Mouse (Mus musculus): Measurements from ENCODE around the gene Olfr823. TPM values are rescaled to one million over a fixed set of nuclear protein-coding genes. Genes with fewer than 3 reads are reported as not detected.
"Not testable (repeated sequence)": the region's sequence is repeated elsewhere in the genome, so short reads cannot be mapped to it uniquely, and the experiment has no call there.

Gene Olfr823
- polyA plus RNA-seq (2014; fragmentation: Nextera tagmentation; extraction: Ambion mirVana): not detected in 2 replicates

DNA sequence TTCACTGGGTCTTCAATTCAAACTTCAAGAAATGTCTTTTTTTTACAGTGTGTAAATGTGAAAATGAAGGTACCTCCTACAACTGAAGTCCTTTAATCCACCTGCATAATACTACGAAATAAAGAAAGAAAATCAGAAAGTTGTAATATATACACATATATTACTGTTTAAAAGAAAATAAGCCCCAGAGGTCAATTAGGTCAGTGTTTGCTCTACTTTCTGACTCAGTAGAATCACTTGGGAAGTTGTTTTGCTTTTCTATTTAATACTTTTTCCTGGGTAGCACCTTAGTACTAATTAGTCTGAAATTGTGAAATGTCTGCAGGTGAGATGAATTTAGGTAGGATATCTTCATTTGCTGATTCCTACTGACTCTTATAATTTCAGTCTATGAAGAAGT is at the start of gene Olfr823:
Olfr823 (minus strand) TSS at position 101 of the 400 bp plus-strand sequence.
- not testable (repeated sequence) for H3K4me3 ChIP-seq (ENCODE audit: control insufficient read depth in 1 of 2, insufficient read depth in 1 of 2, low read depth in 1 of 2, low read length in 2 of 2); H3K27me3 ChIP-seq (ENCODE audit: control insufficient read depth, insufficient read depth, low read length); H3K9me3 ChIP-seq (ENCODE audit: control insufficient read depth, low read length); ATAC-seq (ENCODE audit: insufficient number of reproducible peaks, insufficient read depth, low FRiP score, low read depth); H3K4me1 ChIP-seq (ENCODE audit: control insufficient read depth in 2 of 2, insufficient read depth in 2 of 2, low read length in 2 of 2); H3K4me2 ChIP-seq (ENCODE audit: low read length); H3K27ac ChIP-seq (replicated peaks in 1 of 2; ENCODE audit: control insufficient read depth in 1 of 2, insufficient read depth in 1 of 2, low read depth in 2 of 2, low read length in 2 of 2); H3K36me3 ChIP-seq (ENCODE audit: control insufficient read depth, insufficient read depth, low read length); H3K9ac ChIP-seq (ENCODE audit: low read length)
- WGBS: 70% methylated on average over 1 of the region's 1 CpGs

DNA sequence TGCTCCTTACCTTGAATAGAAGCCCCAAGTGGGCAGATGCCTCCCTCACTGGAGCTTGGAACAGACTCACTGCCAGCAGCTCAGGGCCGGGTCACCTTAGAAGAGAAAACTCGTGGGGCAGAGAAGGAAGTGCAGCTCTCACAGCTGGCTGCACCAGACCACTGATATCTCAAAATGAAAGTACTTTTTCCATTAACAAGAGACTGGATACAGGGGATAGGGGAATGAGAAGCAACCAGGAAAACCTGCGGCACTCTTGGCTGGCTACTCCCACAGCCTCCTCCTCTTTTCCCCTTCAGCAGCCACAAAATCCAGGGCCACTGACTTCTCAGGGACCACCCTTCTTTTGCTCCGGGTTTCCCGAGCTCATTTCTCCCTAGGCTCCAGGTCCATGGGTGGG is 28.9 kb upstream of the Olfr823 start:
- H3K4me2 ChIP-seq (ENCODE audit: low read length): no peak overlapping the region
- no peaks in the 10 kb centered on the region for H3K4me1 ChIP-seq (ENCODE audit: control insufficient read depth in 2 of 2, insufficient read depth in 2 of 2, low read length in 2 of 2)
- WGBS: 60% methylated on average over 5 of the region's 5 CpGs
- H3K9ac ChIP-seq (ENCODE audit: low read length): no peak overlapping the region
- H3K27me3 ChIP-seq (ENCODE audit: control insufficient read depth, insufficient read depth, low read length): no peaks in the 10 kb centered on the region
- no peaks in the 10 kb centered on the region for H3K36me3 ChIP-seq (ENCODE audit: control insufficient read depth, insufficient read depth, low read length)
- H3K9me3 ChIP-seq (ENCODE audit: control insufficient read depth, low read length): no peaks in the 10 kb centered on the region
- no peak for ATAC-seq (ENCODE audit: insufficient number of reproducible peaks, insufficient read depth, low FRiP score, low read depth)
- H3K4me3 ChIP-seq (ENCODE audit: control insufficient read depth in 1 of 2, insufficient read depth in 1 of 2, low read depth in 1 of 2, low read length in 2 of 2): no peak overlapping the region
- no peak overlapping the region for H3K27ac ChIP-seq (replicated peaks in 1 of 2; ENCODE audit: control insufficient read depth in 1 of 2, insufficient read depth in 1 of 2, low read depth in 2 of 2, low read length in 2 of 2)

DNA sequence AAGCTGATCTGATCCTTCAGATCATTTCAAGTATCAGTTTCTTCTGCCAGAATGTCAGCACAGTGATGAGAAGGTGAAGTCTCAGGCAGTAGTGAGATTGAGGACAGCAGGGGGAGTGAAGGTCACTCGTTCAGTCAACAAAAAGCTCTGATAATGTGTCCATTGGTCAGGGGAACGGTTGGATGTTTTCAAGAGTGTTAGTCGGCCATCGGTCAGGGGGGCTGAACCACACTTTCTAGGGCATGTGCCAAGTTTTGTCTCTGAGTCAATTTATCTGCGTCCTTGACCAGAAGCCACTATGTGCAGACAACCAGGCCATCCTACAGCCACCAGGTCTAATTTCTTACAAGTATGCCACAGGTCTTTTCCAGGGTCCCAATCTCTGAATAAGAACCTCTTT is 27.3 kb upstream of the Olfr823 start:
- not testable (repeated sequence) for H3K9ac ChIP-seq (ENCODE audit: low read length); H3K4me3 ChIP-seq (ENCODE audit: control insufficient read depth in 1 of 2, insufficient read depth in 1 of 2, low read depth in 1 of 2, low read length in 2 of 2)
- 62% methylated on average over 5 of the region's 5 CpGs for WGBS

GRCm38 (mm10) chr10:130134811-130135210 is 19.6 kb upstream of the Olfr823 start:
- Histone ChIP-seq H3K4me3 (ENCODE audit: control insufficient read depth in 1 of 2, insufficient read depth in 1 of 2, low read depth in 1 of 2, low read length in 2 of 2) (no peak overlapping the region), H3K4me2 (ENCODE audit: low read length) (no peak overlapping the region), H3K9me3 (ENCODE audit: control insufficient read depth, low read length) (no peaks in the 10 kb centered on the region), H3K4me1 (ENCODE audit: control insufficient read depth in 2 of 2, insufficient read depth in 2 of 2, low read length in 2 of 2) (no peaks in the 10 kb centered on the region), H3K27ac (replicated peaks in 1 of 2; ENCODE audit: control insufficient read depth in 1 of 2, insufficient read depth in 1 of 2, low read depth in 2 of 2, low read length in 2 of 2) (no peak overlapping the region), H3K9ac (ENCODE audit: low read length) (no peak overlapping the region), H3K27me3 (ENCODE audit: control insufficient read depth, insufficient read depth, low read length) (no peaks in the 10 kb centered on the region), H3K36me3 (ENCODE audit: control insufficient read depth, insufficient read depth, low read length) (no peaks in the 10 kb centered on the region)
- no peak for ATAC-seq (ENCODE audit: insufficient number of reproducible peaks, insufficient read depth, low FRiP score, low read depth)

More for the DNA sequence above, 27.3 kb upstream of the Olfr823 start:
- not testable (repeated sequence) for H3K4me2 ChIP-seq (ENCODE audit: low read length); H3K27ac ChIP-seq (replicated peaks in 1 of 2; ENCODE audit: control insufficient read depth in 1 of 2, insufficient read depth in 1 of 2, low read depth in 2 of 2, low read length in 2 of 2); H3K27me3 ChIP-seq (ENCODE audit: control insufficient read depth, insufficient read depth, low read length); H3K36me3 ChIP-seq (ENCODE audit: control insufficient read depth, insufficient read depth, low read length); ATAC-seq (ENCODE audit: insufficient number of reproducible peaks, insufficient read depth, low FRiP score, low read depth); H3K4me1 ChIP-seq (ENCODE audit: control insufficient read depth in 2 of 2, insufficient read depth in 2 of 2, low read length in 2 of 2); H3K9me3 ChIP-seq (ENCODE audit: control insufficient read depth, low read length)

GRCm38 (mm10) chr10:130129900-130130299 is 14.7 kb upstream of the Olfr823 start, which contains the start of gene Olfr824:
TSS of gene Olfr824 (minus strand) at chr10:130130000.
- not testable (repeated sequence) for H3K9ac ChIP-seq (ENCODE audit: low read length); ATAC-seq (ENCODE audit: insufficient number of reproducible peaks, insufficient read depth, low FRiP score, low read depth); H3K4me3 ChIP-seq (ENCODE audit: control insufficient read depth in 1 of 2, insufficient read depth in 1 of 2, low read depth in 1 of 2, low read length in 2 of 2); H3K4me2 ChIP-seq (ENCODE audit: low read length); H3K27me3 ChIP-seq (ENCODE audit: control insufficient read depth, insufficient read depth, low read length); H3K27ac ChIP-seq (replicated peaks in 1 of 2; ENCODE audit: control insufficient read depth in 1 of 2, insufficient read depth in 1 of 2, low read depth in 2 of 2, low read length in 2 of 2); H3K36me3 ChIP-seq (ENCODE audit: control insufficient read depth, insufficient read depth, low read length); H3K4me1 ChIP-seq (ENCODE audit: control insufficient read depth in 2 of 2, insufficient read depth in 2 of 2, low read length in 2 of 2); H3K9me3 ChIP-seq (ENCODE audit: control insufficient read depth, low read length)

DNA sequence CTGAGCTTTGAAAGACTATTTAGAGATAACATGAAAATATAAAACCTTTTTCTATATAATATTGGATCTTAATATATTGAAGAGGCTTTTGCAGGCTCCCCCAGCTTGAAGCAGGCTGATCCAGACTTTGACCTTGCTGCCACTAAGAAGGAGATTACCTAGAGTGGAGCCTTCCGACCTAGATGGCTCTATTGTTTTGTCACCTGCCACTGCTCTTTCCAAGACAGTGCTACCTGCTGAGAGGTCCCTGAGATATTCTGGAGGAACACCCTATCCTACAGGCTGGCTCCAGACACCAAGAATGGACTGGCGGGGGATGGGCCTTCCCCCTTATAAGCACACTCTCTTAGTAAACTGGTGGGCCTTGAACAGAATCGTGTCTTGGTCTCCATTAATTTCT is 862 bp upstream of the Olfr823 start:
- H3K36me3 ChIP-seq (ENCODE audit: control insufficient read depth, insufficient read depth, low read length); H3K4me1 ChIP-seq (ENCODE audit: control insufficient read depth in 2 of 2, insufficient read depth in 2 of 2, low read length in 2 of 2); H3K4me2 ChIP-seq (ENCODE audit: low read length); H3K4me3 ChIP-seq (ENCODE audit: control insufficient read depth in 1 of 2, insufficient read depth in 1 of 2, low read depth in 1 of 2, low read length in 2 of 2); H3K9ac ChIP-seq (ENCODE audit: low read length); H3K27me3 ChIP-seq (ENCODE audit: control insufficient read depth, insufficient read depth, low read length); H3K27ac ChIP-seq (replicated peaks in 1 of 2; ENCODE audit: control insufficient read depth in 1 of 2, insufficient read depth in 1 of 2, low read depth in 2 of 2, low read length in 2 of 2); ATAC-seq (ENCODE audit: insufficient number of reproducible peaks, insufficient read depth, low FRiP score, low read depth); H3K9me3 ChIP-seq (ENCODE audit: control insufficient read depth, low read length): not testable (repeated sequence)
- WGBS: 59% methylated on average over 3 of the region's 3 CpGs

DNA sequence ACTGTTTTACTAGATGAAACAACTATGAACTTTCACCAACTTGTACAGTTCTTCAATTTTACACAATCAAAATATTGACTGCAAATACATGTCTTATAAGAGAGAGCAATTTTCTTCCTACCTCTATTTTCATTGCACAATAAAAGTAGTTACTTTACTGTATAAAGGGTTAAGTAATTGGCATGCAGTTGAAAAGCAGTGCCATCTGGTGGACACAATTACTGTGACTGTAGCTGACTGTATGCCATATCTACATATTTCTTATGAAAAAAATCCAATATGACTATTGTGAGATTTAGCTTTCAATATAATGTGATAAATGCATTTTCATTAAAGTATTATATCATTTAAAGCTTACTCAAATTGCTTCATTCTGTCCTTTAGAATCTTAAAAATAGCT is 19.1 kb downstream of the Olfr823 start:
- Histone ChIP-seq H3K27ac (replicated peaks in 1 of 2; ENCODE audit: control insufficient read depth in 1 of 2, insufficient read depth in 1 of 2, low read depth in 2 of 2, low read length in 2 of 2) (no peak overlapping the region), H3K36me3 (ENCODE audit: control insufficient read depth, insufficient read depth, low read length) (no peaks in the 10 kb centered on the region), H3K4me1 (ENCODE audit: control insufficient read depth in 2 of 2, insufficient read depth in 2 of 2, low read length in 2 of 2) (no peaks in the 10 kb centered on the region), H3K27me3 (ENCODE audit: control insufficient read depth, insufficient read depth, low read length) (no peaks in the 10 kb centered on the region), H3K9me3 (ENCODE audit: control insufficient read depth, low read length) (no peaks in the 10 kb centered on the region), H3K4me2 (ENCODE audit: low read length) (no peak overlapping the region), H3K4me3 (ENCODE audit: control insufficient read depth in 1 of 2, insufficient read depth in 1 of 2, low read depth in 1 of 2, low read length in 2 of 2) (no peak overlapping the region), H3K9ac (ENCODE audit: low read length) (no peak overlapping the region)
- no peak for ATAC-seq (ENCODE audit: insufficient number of reproducible peaks, insufficient read depth, low FRiP score, low read depth)

- 12% methylated on average over 5 of the region's 5 CpGs for WGBS
- Histone ChIP-seq H3K4me3 (ENCODE audit: control insufficient read depth in 1 of 2, insufficient read depth in 1 of 2, low read depth in 1 of 2, low read length in 2 of 2) (no peak overlapping the region), H3K27ac (replicated peaks in 1 of 2; ENCODE audit: control insufficient read depth in 1 of 2, insufficient read depth in 1 of 2, low read depth in 2 of 2, low read length in 2 of 2) (no peak overlapping the region), H3K4me2 (ENCODE audit: low read length) (no peak overlapping the region), H3K9me3 (ENCODE audit: control insufficient read depth, low read length) (no peaks in the 10 kb centered on the region), H3K9ac (ENCODE audit: low read length) (no peak overlapping the region), H3K4me1 (ENCODE audit: control insufficient read depth in 2 of 2, insufficient read depth in 2 of 2, low read length in 2 of 2) (no peaks in the 10 kb centered on the region), H3K36me3 (ENCODE audit: control insufficient read depth, insufficient read depth, low read length) (no peaks in the 10 kb centered on the region), H3K27me3 (ENCODE audit: control insufficient read depth, insufficient read depth, low read length) (no peaks in the 10 kb centered on the region)
- ATAC-seq (ENCODE audit: insufficient number of reproducible peaks, insufficient read depth, low FRiP score, low read depth): no peak
These were observed 22.2 kb downstream of the Olfr823 start for GRCm38 (mm10) chr10:130092838-130093440.
